Mouse (Mus musculus) hindbrain, embryonic 11.5 days (tissue): ENCODE measurements at regions not wholly inside any gene's neighbourhood (a gene's known extent, or its start where the extent isn't known, plus 50 kb on each side); places are given as distances from the start of the nearest gene placed in this dataset.

Source experiments
- ATAC-seq: fragments of 200-750 bp; cut with Nextera tagmentation; 2 replicates; pipeline ENCODE4 v1.8.0; 2017; ENCODE audit warnings: mild to moderate bottlenecking, moderate TSS enrichment, moderate library complexity; ENCODE audit not compliant: low FRiP score
- DNase-seq: peaks from one replicate; pipeline ENCODE4 v3.0.0-alpha.2; 2015; ENCODE audit warnings: low spot score
- H3K27ac ChIP-seq: fragments of 300-500 bp; sonication (generic); 2 replicates; pipeline ENCODE4 v1.5.1; 2014; ENCODE audit warnings: mild to moderate bottlenecking, low read depth, low read length
- H3K27me3 ChIP-seq: fragments of 300-500 bp; sonication (generic); 2 replicates; pipeline ENCODE4 v1.6.1; 2014; ENCODE audit warnings: mild to moderate bottlenecking, low read length, moderate library complexity, mixed read lengths; ENCODE audit not compliant: control insufficient read depth, insufficient read depth
- H3K36me3 ChIP-seq: fragments of 300-500 bp; sonication (generic); 2 replicates; pipeline ENCODE4 v1.6.1; 2014; ENCODE audit warnings: mild to moderate bottlenecking, low read length, moderate library complexity, mixed read lengths; ENCODE audit not compliant: control insufficient read depth, insufficient read depth
- H3K4me1 ChIP-seq: fragments of 300-500 bp; sonication (generic); replicated peaks from 2 replicates; pipeline ENCODE4 v1.6.1; 2014; ENCODE audit warnings: low read length, mixed read lengths; ENCODE audit not compliant: control insufficient read depth, insufficient read depth
- H3K4me2 ChIP-seq: fragments of 300-500 bp; sonication (generic); replicated peaks from 2 replicates; pipeline ENCODE4 v1.6.1; 2014; ENCODE audit warnings: mild to moderate bottlenecking, low read depth, low read length
- H3K4me3 ChIP-seq: fragments of 300-500 bp; sonication (generic); 2 replicates; pipeline ENCODE4 v1.5.1; 2014; ENCODE audit warnings: low read depth, low read length
- H3K9ac ChIP-seq: fragments of 300-500 bp; sonication (generic); 2 replicates; pipeline ENCODE4 v1.6.1; 2014; ENCODE audit warnings: low read depth, low read length
- H3K9me3 ChIP-seq: fragments of 300-500 bp; sonication (generic); 2 replicates; pipeline ENCODE4 v1.6.1; 2016; ENCODE audit warnings: low read length; ENCODE audit not compliant: control insufficient read depth
- WGBS: fragments of 180-500 bp; shearing (Covaris S2); extraction: QIAGEN DNeasy Blood & Tissue Kit; methylation state at CpG from one replicate; pipeline ENCODE4 v1.1.7; 2014; 5-methylcytosine and 5-hydroxymethylcytosine counted together

DNA sequence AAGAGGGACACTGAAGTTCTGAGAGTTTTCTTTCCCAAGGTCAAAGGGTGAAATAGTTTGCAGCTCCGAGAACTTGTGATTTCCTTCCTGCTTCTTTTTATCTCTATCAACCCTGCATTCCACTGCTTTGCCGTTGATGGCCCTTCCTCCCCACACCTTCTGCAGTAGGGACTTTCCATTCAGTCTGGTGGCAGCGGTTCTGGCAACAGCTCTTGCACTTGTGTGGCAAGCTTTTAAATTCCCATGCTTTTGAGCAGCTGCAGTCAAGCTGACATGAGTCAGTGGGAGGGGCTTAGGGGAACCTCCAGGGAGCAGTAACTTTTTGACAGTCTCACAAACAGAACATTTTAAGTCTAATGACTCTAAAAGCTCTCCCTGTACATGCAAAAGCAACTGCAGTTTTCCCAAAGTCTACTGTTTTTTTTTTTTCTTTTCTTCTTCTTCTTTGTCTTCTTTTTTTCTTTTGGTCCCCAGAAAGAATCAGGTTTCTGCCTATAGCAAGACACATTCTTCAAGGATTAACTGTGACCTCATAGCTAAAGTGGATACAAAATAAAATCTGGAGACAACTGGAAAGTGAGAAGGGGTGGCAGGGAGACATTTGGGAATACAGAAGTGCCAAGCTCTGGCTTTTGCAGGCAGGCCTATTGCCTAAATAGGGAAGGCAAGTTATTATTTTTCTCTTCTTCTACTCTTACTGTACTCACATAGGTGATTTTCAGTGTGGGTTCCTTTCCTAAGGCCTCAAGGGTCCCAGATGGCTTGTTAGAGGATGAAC is 162.8 kb upstream of the Ccdc54 start:
- H3K4me2 ChIP-seq = no peak overlapping the region
- 12% methylated on average over 3 of the region's 3 CpGs for WGBS
- ATAC-seq (no peak), DNase-seq (no peak)
- no peaks in the 10 kb centered on the region for H3K27me3 ChIP-seq
- no peak overlapping the region for H3K4me3 ChIP-seq
- no peaks in the 10 kb centered on the region for H3K9me3 ChIP-seq
- H3K9ac ChIP-seq = no peak overlapping the region
- H3K4me1 ChIP-seq = no peaks in the 10 kb centered on the region
- H3K27ac ChIP-seq = no peak overlapping the region
- no peaks in the 10 kb centered on the region for H3K36me3 ChIP-seq

- no peak overlapping the region for H3K27ac ChIP-seq
- no peaks in the 10 kb centered on the region for H3K27me3 ChIP-seq
- no peaks in the 10 kb centered on the region for H3K4me1 ChIP-seq
- H3K4me2 ChIP-seq = no peak overlapping the region
- H3K36me3 ChIP-seq = no peaks in the 10 kb centered on the region
- 83% methylated on average over 11 of the region's 11 CpGs for WGBS
- H3K9me3 ChIP-seq = no peaks in the 10 kb centered on the region
- no peak for ATAC-seq
- H3K4me3 ChIP-seq = no peak overlapping the region
- no peak overlapping the region for H3K9ac ChIP-seq
- DNase-seq = no peak
Observed at GRCm38 (mm10) chr16:50753046-50753445, 162.1 kb upstream of the Ccdc54 start.

GRCm38 (mm10) chr16:50752277-50752600 is 161.3 kb upstream of the Ccdc54 start:
- no peaks in the 10 kb centered on the region for H3K4me1 ChIP-seq
- ATAC-seq (no peak), DNase-seq (no peak)
- no peaks in the 10 kb centered on the region for H3K9me3 ChIP-seq
- H3K4me3 ChIP-seq = no peak overlapping the region
- no peaks in the 10 kb centered on the region for H3K27me3 ChIP-seq
- WGBS = 90% methylated on average over 10 of the region's 10 CpGs
- H3K4me2 ChIP-seq = no peak overlapping the region
- no peak overlapping the region for H3K27ac ChIP-seq
- no peaks in the 10 kb centered on the region for H3K36me3 ChIP-seq
- H3K9ac ChIP-seq = no peak overlapping the region

DNA sequence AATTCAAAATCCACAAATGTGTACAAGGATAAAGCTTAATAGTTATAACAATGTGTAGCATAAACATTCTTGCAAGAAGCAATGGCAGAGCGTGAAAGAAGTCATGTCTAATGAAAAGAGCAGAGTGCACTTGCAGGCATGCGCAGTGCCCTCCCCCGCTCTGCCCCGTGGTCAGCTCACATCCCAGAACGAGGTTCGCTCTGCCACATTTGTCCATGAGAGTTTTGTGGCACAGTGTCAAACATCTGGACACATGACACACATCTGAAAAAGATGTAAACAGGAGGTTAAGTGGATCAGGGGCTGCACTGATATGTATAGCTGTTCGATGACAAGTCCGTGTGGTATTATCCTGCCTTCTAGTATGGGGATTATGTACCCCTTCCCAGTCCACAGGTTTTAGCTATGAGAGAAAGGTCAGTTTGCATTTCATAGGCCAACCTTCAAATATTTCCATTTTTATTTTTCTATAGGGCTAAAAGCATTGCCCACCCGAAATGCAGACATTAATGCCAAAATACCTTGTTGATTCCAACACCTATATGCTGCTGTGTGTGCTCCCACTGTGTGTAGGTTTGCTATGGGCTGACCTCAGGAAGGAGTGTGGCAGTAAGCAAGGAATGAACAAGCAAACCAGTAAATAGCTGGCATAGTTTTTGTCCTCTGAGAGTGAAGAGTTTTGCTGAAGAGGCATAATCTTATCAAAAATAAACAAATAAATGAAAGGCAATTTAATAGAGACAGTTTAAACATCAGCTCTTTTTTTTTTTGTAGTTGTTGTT is 160.7 kb upstream of the Ccdc54 start:
- no peaks in the 10 kb centered on the region for H3K4me1 ChIP-seq
- no peaks in the 10 kb centered on the region for H3K36me3 ChIP-seq
- WGBS = 87% methylated on average over 9 of the region's 9 CpGs
- no peak overlapping the region for H3K27ac ChIP-seq
- no peak for DNase-seq
- no peaks in the 10 kb centered on the region for H3K9me3 ChIP-seq
- no peak overlapping the region for H3K4me2 ChIP-seq
- ATAC-seq = no peak
- H3K4me3 ChIP-seq = no peak overlapping the region
- H3K9ac ChIP-seq = no peak overlapping the region
- no peaks in the 10 kb centered on the region for H3K27me3 ChIP-seq

DNA sequence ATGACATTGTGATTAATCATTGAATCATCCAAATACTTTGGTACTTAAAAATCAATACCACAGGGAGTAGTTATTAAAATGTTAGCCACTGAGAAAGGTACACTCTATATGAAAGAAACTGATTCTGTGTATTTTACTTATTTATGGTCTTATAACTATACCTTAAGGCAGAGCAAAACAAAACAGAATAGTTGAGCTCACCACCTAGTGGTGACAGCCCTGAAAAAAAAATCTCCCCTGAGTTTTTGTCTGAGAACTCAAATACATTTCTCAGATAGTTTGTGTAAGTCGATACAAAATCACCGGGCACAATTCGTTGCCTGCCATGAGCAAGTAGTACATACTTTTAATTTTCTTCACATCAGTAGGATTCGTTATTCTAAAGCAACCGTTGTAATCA is 156.7 kb upstream of the Ccdc54 start:
- Histone ChIP-seq H3K9ac (no peak overlapping the region), H3K27ac (no peak overlapping the region), H3K4me1 (no peaks in the 10 kb centered on the region), H3K36me3 (no peaks in the 10 kb centered on the region), H3K4me2 (no peak overlapping the region), H3K9me3 (no peaks in the 10 kb centered on the region), H3K27me3 (no peaks in the 10 kb centered on the region), H3K4me3 (no peak overlapping the region)
- no peak for DNase-seq
- ATAC-seq = no peak
- 89% methylated on average over 5 of the region's 5 CpGs for WGBS

GRCm38 (mm10) chr16:50745723-50746122 is 154.8 kb upstream of the Ccdc54 start:
- no peak overlapping the region for H3K9ac ChIP-seq
- no peaks in the 10 kb centered on the region for H3K4me1 ChIP-seq
- H3K36me3 ChIP-seq = no peaks in the 10 kb centered on the region
- no peak overlapping the region for H3K27ac ChIP-seq
- H3K4me3 ChIP-seq = no peak overlapping the region
- ATAC-seq (no peak), DNase-seq (no peak)
- H3K27me3 ChIP-seq = no peaks in the 10 kb centered on the region
- H3K4me2 ChIP-seq = no peak overlapping the region
- WGBS = 73% methylated on average over 2 of the region's 2 CpGs
- H3K9me3 ChIP-seq = no peaks in the 10 kb centered on the region

- Histone ChIP-seq H3K4me2 (peak overlapping the region; percentile 35), H3K27ac (no peak overlapping the region), H3K4me3 (0 out of 2 replicates have a peak overlapping the region, but pooled peaks have one; percentile 2), H3K4me1 (no peaks in the 10 kb centered on the region), H3K9ac (no peak overlapping the region), H3K36me3 (no peaks in the 10 kb centered on the region), H3K9me3 (no peaks in the 10 kb centered on the region), H3K27me3 (no peaks in the 10 kb centered on the region)
- DNase-seq = peak; percentile 21
- WGBS = 37% methylated on average over 10 of the region's 10 CpGs
- ATAC-seq = no peak
Observed at GRCm38 (mm10) chr16:50737396-50737843, 146.5 kb upstream of the Ccdc54 start.

DNA sequence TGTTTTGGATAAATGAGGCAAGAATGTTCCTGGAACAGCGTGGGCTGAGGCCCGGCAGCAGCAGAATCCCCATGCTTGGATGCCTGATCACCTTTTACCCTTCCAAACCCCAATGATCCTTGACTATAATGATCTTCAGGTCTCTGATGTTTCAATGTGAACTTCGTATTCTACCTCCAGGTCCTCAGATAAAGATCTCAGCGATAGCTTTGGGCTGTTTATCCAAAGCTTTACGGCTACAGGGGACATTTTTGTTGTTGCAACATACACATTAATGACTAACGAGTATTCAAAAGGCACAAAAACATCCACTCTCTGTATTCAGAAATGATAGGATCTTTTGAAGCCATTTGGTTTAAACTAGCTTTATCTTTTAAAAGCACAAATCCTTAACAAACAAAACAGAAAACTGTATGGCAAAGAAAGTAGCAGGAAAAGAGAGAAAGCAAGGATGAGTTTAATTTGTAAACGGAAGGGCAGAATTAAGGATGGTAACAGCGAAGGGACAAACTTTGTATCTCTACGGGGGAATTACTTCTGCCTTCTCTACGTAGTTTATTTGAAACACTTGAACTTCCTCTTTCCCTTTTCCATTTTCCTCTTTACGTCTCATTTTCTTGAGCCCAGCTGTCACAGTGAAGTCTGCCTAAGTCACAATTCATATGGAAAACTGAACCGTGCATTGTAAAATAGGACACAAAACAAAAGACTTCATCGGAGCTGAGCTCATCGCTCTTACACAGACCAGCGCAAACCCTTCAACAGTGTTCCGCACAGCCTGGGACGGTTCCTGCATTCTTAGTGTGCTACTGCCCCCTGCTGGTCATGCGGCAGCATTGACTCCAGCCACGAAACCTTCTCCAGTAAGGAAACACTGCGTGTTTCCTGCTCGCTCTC is 145.4 kb upstream of the Ccdc54 start:
- Histone ChIP-seq H3K36me3 (no peaks in the 10 kb centered on the region), H3K9me3 (no peaks in the 10 kb centered on the region), H3K4me1 (no peaks in the 10 kb centered on the region), H3K27ac (no peak overlapping the region), H3K27me3 (no peaks in the 10 kb centered on the region), H3K9ac (no peak overlapping the region), H3K4me2 (peak overlapping the region; percentile 35), H3K4me3 (peak overlapping the region; percentile 19; the same call in 1 of the 2 replicates)
- 10% methylated on average over 21 of the region's 21 CpGs for WGBS
- DNase-seq (peak; percentile 93), ATAC-seq (peak; percentile 85)
